Mouse (Mus musculus): ENCODE measurements around the gene Tnnc2. TPM values are rescaled to one million over a fixed set of nuclear protein-coding genes. Genes with fewer than 3 reads are reported as not detected.

Gene Tnnc2
- polyA plus RNA-seq, 1 experiment from 2014 or later: 11.2 TPM

GRCm38 (mm10) chr2:164821060-164821459, 41.3 kb upstream of the Tnnc2 start:
- H3K9me3 ChIP-seq (replicated peaks; ENCODE audit: control insufficient read depth, low read length): no peaks in the 10 kb centered on the region
- DNase-seq (ENCODE audit: low spot score) (no peak), ATAC-seq (replicated peaks; ENCODE audit: insufficient number of reproducible peaks, low FRiP score, low TSS enrichment, low read depth) (no peak)
- no peaks in the 10 kb centered on the region; the same call in none of the 2 replicates for H3K36me3 ChIP-seq (replicated peaks; ENCODE audit: control insufficient read depth, insufficient read depth, low read depth, low read length)
- no peak overlapping the region for H3K4me2 ChIP-seq (ENCODE audit: low read depth, low read length)
- H3K9ac ChIP-seq (replicated peaks; ENCODE audit: low read length): no peak overlapping the region
- H3K27ac ChIP-seq (replicated peaks; ENCODE audit: low read depth, low read length): no peak overlapping the region
- H3K27me3 ChIP-seq (ENCODE audit: control insufficient read depth, insufficient read depth, low read length): no peaks in the 10 kb centered on the region
- no peaks in the 10 kb centered on the region for H3K4me1 ChIP-seq (ENCODE audit: control insufficient read depth, insufficient read depth, low read length)
- 84% methylated on average over 6 of the region's 6 CpGs for WGBS
- no peak overlapping the region for H3K4me3 ChIP-seq (ENCODE audit: low read depth, low read length)

GRCm38 (mm10) chr2:164817703-164818102, 37.9 kb upstream of the Tnnc2 start:
- 48% methylated on average over 5 of the region's 5 CpGs for WGBS
- no peaks in the 10 kb centered on the region for H3K4me1 ChIP-seq (ENCODE audit: control insufficient read depth, insufficient read depth, low read length)
- H3K27me3 ChIP-seq (ENCODE audit: control insufficient read depth, insufficient read depth, low read length): no peaks in the 10 kb centered on the region
- H3K9me3 ChIP-seq (replicated peaks; ENCODE audit: control insufficient read depth, low read length): no peaks in the 10 kb centered on the region
- DNase-seq (ENCODE audit: low spot score) (peak; percentile 22), ATAC-seq (replicated peaks; ENCODE audit: insufficient number of reproducible peaks, low FRiP score, low TSS enrichment, low read depth) (no peak)
- H3K4me2 ChIP-seq (ENCODE audit: low read depth, low read length): no peak overlapping the region
- no peak overlapping the region for H3K27ac ChIP-seq (replicated peaks; ENCODE audit: low read depth, low read length)
- no peaks in the 10 kb centered on the region; the same call in 1 of the 2 replicates for H3K36me3 ChIP-seq (replicated peaks; ENCODE audit: control insufficient read depth, insufficient read depth, low read depth, low read length)
- no peak overlapping the region for H3K9ac ChIP-seq (replicated peaks; ENCODE audit: low read length)
- no peak overlapping the region for H3K4me3 ChIP-seq (ENCODE audit: low read depth, low read length)

- no peak overlapping the region for H3K4me2 ChIP-seq (ENCODE audit: low read depth, low read length)
Measured at GRCm38 (mm10) chr2:164817206-164817605, 37.4 kb upstream of the Tnnc2 start.

GRCm38 (mm10) chr2:164815821-164816220, 36.1 kb upstream of the Tnnc2 start:
- Histone ChIP-seq H3K4me2 (ENCODE audit: low read depth, low read length) (no peak overlapping the region), H3K27ac (replicated peaks; ENCODE audit: low read depth, low read length) (no peak overlapping the region), H3K27me3 (ENCODE audit: control insufficient read depth, insufficient read depth, low read length) (no peaks in the 10 kb centered on the region), H3K4me3 (ENCODE audit: low read depth, low read length) (no peak overlapping the region), H3K9me3 (replicated peaks; ENCODE audit: control insufficient read depth, low read length) (no peaks in the 10 kb centered on the region), H3K9ac (replicated peaks; ENCODE audit: low read length) (no peak overlapping the region), H3K36me3 (replicated peaks; ENCODE audit: control insufficient read depth, insufficient read depth, low read depth, low read length) (no peaks in the 10 kb centered on the region; the same call in 1 of the 2 replicates), H3K4me1 (ENCODE audit: control insufficient read depth, insufficient read depth, low read length) (no peaks in the 10 kb centered on the region)
- ATAC-seq (replicated peaks; ENCODE audit: insufficient number of reproducible peaks, low FRiP score, low TSS enrichment, low read depth) (no peak), DNase-seq (ENCODE audit: low spot score) (no peak)
- WGBS: 93% methylated on average over 8 of the region's 8 CpGs

More at GRCm38 (mm10) chr2:164817206-164817605, 37.4 kb upstream of the Tnnc2 start:
- no peaks in the 10 kb centered on the region for H3K27me3 ChIP-seq (ENCODE audit: control insufficient read depth, insufficient read depth, low read length)
- 84% methylated on average over 6 of the region's 6 CpGs for WGBS
- no peaks in the 10 kb centered on the region; the same call in 1 of the 2 replicates for H3K36me3 ChIP-seq (replicated peaks; ENCODE audit: control insufficient read depth, insufficient read depth, low read depth, low read length)
- no peaks in the 10 kb centered on the region for H3K9me3 ChIP-seq (replicated peaks; ENCODE audit: control insufficient read depth, low read length)
- DNase-seq (ENCODE audit: low spot score): no peak
- H3K4me3 ChIP-seq (ENCODE audit: low read depth, low read length): no peak overlapping the region
- no peak overlapping the region for H3K9ac ChIP-seq (replicated peaks; ENCODE audit: low read length)
- H3K4me1 ChIP-seq (ENCODE audit: control insufficient read depth, insufficient read depth, low read length): no peaks in the 10 kb centered on the region
- no peak overlapping the region for H3K27ac ChIP-seq (replicated peaks; ENCODE audit: low read depth, low read length)
- ATAC-seq (replicated peaks; ENCODE audit: insufficient number of reproducible peaks, low FRiP score, low TSS enrichment, low read depth): no peak

GRCm38 (mm10) chr2:164815348-164815747, 35.6 kb upstream of the Tnnc2 start:
- Histone ChIP-seq H3K9ac (replicated peaks; ENCODE audit: low read length) (no peak overlapping the region), H3K27me3 (ENCODE audit: control insufficient read depth, insufficient read depth, low read length) (no peaks in the 10 kb centered on the region)

GRCm38 (mm10) chr2:164813557-164813956, 33.8 kb upstream of the Tnnc2 start:
- no peaks in the 10 kb centered on the region for H3K27me3 ChIP-seq (ENCODE audit: control insufficient read depth, insufficient read depth, low read length)
- no peak overlapping the region for H3K9ac ChIP-seq (replicated peaks; ENCODE audit: low read length)
- no peak overlapping the region for H3K4me3 ChIP-seq (ENCODE audit: low read depth, low read length)
- 61% methylated on average over 2 of the region's 2 CpGs for WGBS
- DNase-seq (ENCODE audit: low spot score): no peak
- H3K4me2 ChIP-seq (ENCODE audit: low read depth, low read length): no peak overlapping the region
- H3K27ac ChIP-seq (replicated peaks; ENCODE audit: low read depth, low read length): no peak overlapping the region
- no peaks in the 10 kb centered on the region for H3K9me3 ChIP-seq (replicated peaks; ENCODE audit: control insufficient read depth, low read length)
- H3K36me3 ChIP-seq (replicated peaks; ENCODE audit: control insufficient read depth, insufficient read depth, low read depth, low read length): no peaks in the 10 kb centered on the region
- H3K4me1 ChIP-seq (ENCODE audit: control insufficient read depth, insufficient read depth, low read length): no peaks in the 10 kb centered on the region
- ATAC-seq (replicated peaks; ENCODE audit: insufficient number of reproducible peaks, low FRiP score, low TSS enrichment, low read depth): no peak

More at GRCm38 (mm10) chr2:164815348-164815747, 35.6 kb upstream of the Tnnc2 start:
- 88% methylated on average over 5 of the region's 5 CpGs for WGBS
- Histone ChIP-seq H3K4me2 (ENCODE audit: low read depth, low read length) (no peak overlapping the region), H3K36me3 (replicated peaks; ENCODE audit: control insufficient read depth, insufficient read depth, low read depth, low read length) (no peaks in the 10 kb centered on the region), H3K4me3 (ENCODE audit: low read depth, low read length) (no peak overlapping the region), H3K27ac (replicated peaks; ENCODE audit: low read depth, low read length) (no peak overlapping the region), H3K9me3 (replicated peaks; ENCODE audit: control insufficient read depth, low read length) (no peaks in the 10 kb centered on the region), H3K4me1 (ENCODE audit: control insufficient read depth, insufficient read depth, low read length) (no peaks in the 10 kb centered on the region)
- ATAC-seq (replicated peaks; ENCODE audit: insufficient number of reproducible peaks, low FRiP score, low TSS enrichment, low read depth) (no peak), DNase-seq (ENCODE audit: low spot score) (no peak)

GRCm38 (mm10) chr2:164806614-164807013, 26.8 kb upstream of the Tnnc2 start:
- no peak overlapping the region for H3K4me3 ChIP-seq (ENCODE audit: low read depth, low read length)
- no peak for ATAC-seq (replicated peaks; ENCODE audit: insufficient number of reproducible peaks, low FRiP score, low TSS enrichment, low read depth)

GRCm38 (mm10) chr2:164805332-164805718, 25.6 kb upstream of the Tnnc2 start:
- H3K4me1 ChIP-seq (ENCODE audit: control insufficient read depth, insufficient read depth, low read length): no peaks in the 10 kb centered on the region
- no peaks in the 10 kb centered on the region; the same call in 1 of the 2 replicates for H3K36me3 ChIP-seq (replicated peaks; ENCODE audit: control insufficient read depth, insufficient read depth, low read depth, low read length)
- ATAC-seq (replicated peaks; ENCODE audit: insufficient number of reproducible peaks, low FRiP score, low TSS enrichment, low read depth): peak; percentile 65; the same call in 1 of the 2 replicates
- peak overlapping the region; percentile 69 for H3K9ac ChIP-seq (replicated peaks; ENCODE audit: low read length)
- H3K9me3 ChIP-seq (replicated peaks; ENCODE audit: control insufficient read depth, low read length): no peaks in the 10 kb centered on the region
- peak overlapping the region; percentile 23; the same call in 1 of the 2 replicates for H3K27ac ChIP-seq (replicated peaks; ENCODE audit: low read depth, low read length)
- 2% methylated on average over 21 of the region's 21 CpGs for WGBS
- peak overlapping the region; percentile 83 for H3K4me2 ChIP-seq (ENCODE audit: low read depth, low read length)
- peak overlapping the region; percentile 81 for H3K4me3 ChIP-seq (ENCODE audit: low read depth, low read length)
- DNase-seq (ENCODE audit: low spot score): no peak
- no peaks in the 10 kb centered on the region for H3K27me3 ChIP-seq (ENCODE audit: control insufficient read depth, insufficient read depth, low read length)

More at GRCm38 (mm10) chr2:164806614-164807013, 26.8 kb upstream of the Tnnc2 start:
- DNase-seq (ENCODE audit: low spot score): no peak
- H3K27me3 ChIP-seq (ENCODE audit: control insufficient read depth, insufficient read depth, low read length): no peaks in the 10 kb centered on the region
- no peak overlapping the region for H3K9ac ChIP-seq (replicated peaks; ENCODE audit: low read length)
- no peaks in the 10 kb centered on the region for H3K4me1 ChIP-seq (ENCODE audit: control insufficient read depth, insufficient read depth, low read length)
- H3K9me3 ChIP-seq (replicated peaks; ENCODE audit: control insufficient read depth, low read length): no peaks in the 10 kb centered on the region
- H3K4me2 ChIP-seq (ENCODE audit: low read depth, low read length): no peak overlapping the region
- no peak overlapping the region for H3K27ac ChIP-seq (replicated peaks; ENCODE audit: low read depth, low read length)
- WGBS: 71% methylated on average over 7 of the region's 7 CpGs
- no peaks in the 10 kb centered on the region; the same call in 1 of the 2 replicates for H3K36me3 ChIP-seq (replicated peaks; ENCODE audit: control insufficient read depth, insufficient read depth, low read depth, low read length)
